Mouse (Mus musculus): ENCODE data around the gene Cyp4a30b. TPM values are rescaled to one million over a fixed set of nuclear protein-coding genes. Genes with fewer than 3 reads are reported as not detected.

The Cyp4a30b gene
- polyA plus RNA-seq, 2 experiments = not detected

GRCm38 (mm10) chr4:115519444-115519843 lies 67.0 kb downstream of the Cyp4a30b start:
- Histone ChIP-seq H3K9ac (replicated peaks) (no peak overlapping the region), H3K9me3 (ENCODE audit: control insufficient read depth, low read length) (no peaks in the 10 kb centered on the region), H3K4me3 (ENCODE audit: insufficient read depth in 1 of 2, low read depth in 2 of 2, low read length in 2 of 2) (no peak overlapping the region), H3K4me2 (ENCODE audit: low read depth) (no peak overlapping the region), H3K27ac (no peak overlapping the region), H3K4me1 (replicated peaks; ENCODE audit: control insufficient read depth in 2 of 2, insufficient read depth in 2 of 2, low read length in 1 of 2) (no peaks in the 10 kb centered on the region), H3K36me3 (replicated peaks; ENCODE audit: control insufficient read depth, insufficient read depth, low read depth) (no peaks in the 10 kb centered on the region), H3K27me3 (ENCODE audit: control insufficient read depth, insufficient read depth, low read length) (no peaks in the 10 kb centered on the region)
- ATAC-seq (ENCODE audit: insufficient read depth) = no peak
- TF ChIP-seq CTCF (IDR thresholded peaks at IDR 0.05; ENCODE audit: low read depth) = no peak
- TF ChIP-seq EP300 (IDR thresholded peaks at IDR 0.05; ENCODE audit: low read depth) = no peak
- DNase-seq (ENCODE audit: low read depth in 3 of 3, low spot score in 3 of 3) = no peak
- WGBS (ENCODE audit: insufficient replicate concordance) = 41% methylated on average over 4 of the region's 4 CpGs

Other genes with a start within 250 kb of the Cyp4a30b start
- not detected in 2 replicates for gene Cyp4a29, start 210.5 kb upstream of the Cyp4a30b start, polyA plus RNA-seq (2012; rRNA removed)
- gene Cyp4a29, start 210.5 kb upstream of the Cyp4a30b start, polyA plus RNA-seq (2014; fragmentation: Nextera tagmentation; extraction: Ambion mirVana) = not detected in 2 replicates
- gene Cyp4a12a, start 153.6 kb upstream of the Cyp4a30b start, polyA plus RNA-seq (2012; rRNA removed) = 0.01 TPM in 1 of 2 replicates, not detected in the other
- 0.05 TPM in 1 of 2 replicates, not detected in the other for gene Cyp4a12a, start 153.6 kb upstream of the Cyp4a30b start, polyA plus RNA-seq (2014; fragmentation: Nextera tagmentation; extraction: Ambion mirVana)
- not detected in 2 replicates for gene Cyp4a12b, start 41.0 kb upstream of the Cyp4a30b start, polyA plus RNA-seq (2012; rRNA removed)
- gene Cyp4a12b, start 41.0 kb upstream of the Cyp4a30b start, polyA plus RNA-seq (2014; fragmentation: Nextera tagmentation; extraction: Ambion mirVana) = not detected in 2 replicates
- gene Cyp4a14, start 43.5 kb downstream of the Cyp4a30b start, polyA plus RNA-seq (2012; rRNA removed) = 0.04 TPM in 1 of 2 replicates, not detected in the other
- gene Cyp4a14, start 43.5 kb downstream of the Cyp4a30b start, polyA plus RNA-seq (2014; fragmentation: Nextera tagmentation; extraction: Ambion mirVana) = not detected in 2 replicates
- gene Cyp4a10, start 65.7 kb downstream of the Cyp4a30b start, polyA plus RNA-seq (2012; rRNA removed) = 0.04 TPM in 1 of 2 replicates, not detected in the other
- gene Cyp4a10, start 65.7 kb downstream of the Cyp4a30b start, polyA plus RNA-seq (2014; fragmentation: Nextera tagmentation; extraction: Ambion mirVana) = not detected in 2 replicates
- gene Cyp4a31, start 111.0 kb downstream of the Cyp4a30b start, polyA plus RNA-seq (2012; rRNA removed) = 0.06 and 0.34 TPM in 2 replicates
- 0.04 and 0.16 TPM in 2 replicates for gene Cyp4a31, start 111.0 kb downstream of the Cyp4a30b start, polyA plus RNA-seq (2014; fragmentation: Nextera tagmentation; extraction: Ambion mirVana)
- gene Cyp4a32, start 148.4 kb downstream of the Cyp4a30b start, polyA plus RNA-seq (2012; rRNA removed) = not detected in 2 replicates
- gene Cyp4a32, start 148.4 kb downstream of the Cyp4a30b start, polyA plus RNA-seq (2014; fragmentation: Nextera tagmentation; extraction: Ambion mirVana) = not detected in 2 replicates
- gene Cyp4b1, start 195.1 kb downstream of the Cyp4a30b start, polyA plus RNA-seq (2012; rRNA removed) = 1.1 TPM in 2 replicates
- 1.6 and 2.2 TPM in 2 replicates for gene Cyp4b1, start 195.1 kb downstream of the Cyp4a30b start, polyA plus RNA-seq (2014; fragmentation: Nextera tagmentation; extraction: Ambion mirVana)